Mouse (Mus musculus): ENCODE results near the gene Olfr1394. TPM values are rescaled to one million over a fixed set of nuclear protein-coding genes. Genes with fewer than 3 reads are reported as not detected.

The Olfr1394 gene
- not detected in 2 replicates for polyA plus RNA-seq (2016; fragmentation: Nextera tagmentation; extraction: Ambion mirVana)

- Histone ChIP-seq H3K27ac (no peak within 1 kb of the TSS), H3K4me1 (no peaks in the 10 kb centered on the region), H3K9me3 (no peaks in the 10 kb centered on the region), H3K9ac (no peak within 1 kb of the TSS), H3K36me3 (no peaks in the 10 kb centered on the region), H3K4me3 (no peak within 1 kb of the TSS), H3K4me2 (replicated peaks) (no peak within 1 kb of the TSS), H3K27me3 (no peaks in the 10 kb centered on the region)
- ATAC-seq (ENCODE audit: insufficient number of reproducible peaks, insufficient read depth, low FRiP score, low TSS enrichment) = no peak
- 83% methylated on average over 1 of the region's 1 CpGs for WGBS
These were observed at the start of gene Olfr1394 for GRCm38 (mm10) chr11:49154077-49154476. Olfr1394 (plus strand) TSS chr11:49154377.

GRCm38 (mm10) chr11:49105752-49106151 is 48.4 kb upstream of the Olfr1394 start:
- Histone ChIP-seq H3K36me3 (no peaks in the 10 kb centered on the region), H3K4me3 (no peak overlapping the region), H3K4me2 (replicated peaks) (no peak overlapping the region), H3K4me1 (peaks cover 5% of the 10 kb centered on the region; the same call in 1 of the 2 replicates), H3K27me3 (no peaks in the 10 kb centered on the region), H3K9ac (no peak overlapping the region), H3K27ac (no peak overlapping the region), H3K9me3 (no peaks in the 10 kb centered on the region)
- WGBS = 69% methylated on average over 1 of the region's 1 CpGs
- no peak for ATAC-seq (ENCODE audit: insufficient number of reproducible peaks, insufficient read depth, low FRiP score, low TSS enrichment)

- Histone ChIP-seq H3K27me3 (no peaks in the 10 kb centered on the region), H3K9ac (no peak overlapping the region), H3K4me2 (replicated peaks) (no peak overlapping the region), H3K4me1 (peaks cover 4% of the 10 kb centered on the region; the same call in 1 of the 2 replicates), H3K4me3 (no peak overlapping the region), H3K36me3 (no peaks in the 10 kb centered on the region), H3K9me3 (no peaks in the 10 kb centered on the region), H3K27ac (no peak overlapping the region)
- 49% methylated on average over 10 of the region's 10 CpGs for WGBS
- no peak for ATAC-seq (ENCODE audit: insufficient number of reproducible peaks, insufficient read depth, low FRiP score, low TSS enrichment)
These were observed 46.3 kb upstream of the Olfr1394 start for GRCm38 (mm10) chr11:49107650-49108537.

- no peak overlapping the region for H3K9ac ChIP-seq
- 36% methylated on average over 1 of the region's 1 CpGs for WGBS
- no peaks in the 10 kb centered on the region for H3K36me3 ChIP-seq
- no peak overlapping the region for H3K27ac ChIP-seq
- no peak overlapping the region for H3K4me2 ChIP-seq (replicated peaks)
- no peaks in the 10 kb centered on the region for H3K4me1 ChIP-seq
- no peak overlapping the region for H3K4me3 ChIP-seq
- no peaks in the 10 kb centered on the region for H3K27me3 ChIP-seq
- ATAC-seq (ENCODE audit: insufficient number of reproducible peaks, insufficient read depth, low FRiP score, low TSS enrichment) = no peak
- H3K9me3 ChIP-seq = no peaks in the 10 kb centered on the region
These were observed 45.3 kb upstream of the Olfr1394 start for GRCm38 (mm10) chr11:49108833-49109232.

GRCm38 (mm10) chr11:49111000-49111399 is 43.2 kb upstream of the Olfr1394 start:
- H3K4me3 ChIP-seq = no peak overlapping the region
- no peaks in the 10 kb centered on the region for H3K4me1 ChIP-seq
- no peak overlapping the region for H3K27ac ChIP-seq
- H3K9me3 ChIP-seq = no peaks in the 10 kb centered on the region
- ATAC-seq (ENCODE audit: insufficient number of reproducible peaks, insufficient read depth, low FRiP score, low TSS enrichment) = no peak
- WGBS = 57% methylated on average over 1 of the region's 1 CpGs
- H3K36me3 ChIP-seq = no peaks in the 10 kb centered on the region
- no peak overlapping the region for H3K9ac ChIP-seq
- no peaks in the 10 kb centered on the region for H3K27me3 ChIP-seq
- no peak overlapping the region for H3K4me2 ChIP-seq (replicated peaks)

- Histone ChIP-seq H3K4me3 (no peak overlapping the region), H3K9me3 (no peaks in the 10 kb centered on the region), H3K27me3 (no peaks in the 10 kb centered on the region), H3K9ac (no peak overlapping the region), H3K36me3 (no peaks in the 10 kb centered on the region), H3K4me2 (replicated peaks) (no peak overlapping the region), H3K27ac (no peak overlapping the region), H3K4me1 (no peaks in the 10 kb centered on the region)
- no peak for ATAC-seq (ENCODE audit: insufficient number of reproducible peaks, insufficient read depth, low FRiP score, low TSS enrichment)
- 87% methylated on average over 6 of the region's 6 CpGs for WGBS
These were observed 41.5 kb upstream of the Olfr1394 start for GRCm38 (mm10) chr11:49112624-49113219.

GRCm38 (mm10) chr11:49114158-49114557 is 40.0 kb upstream of the Olfr1394 start:
- no peak overlapping the region for H3K9ac ChIP-seq
- H3K9me3 ChIP-seq = no peaks in the 10 kb centered on the region
- H3K27me3 ChIP-seq = no peaks in the 10 kb centered on the region
- H3K36me3 ChIP-seq = no peaks in the 10 kb centered on the region
- 71% methylated on average over 2 of the region's 2 CpGs for WGBS
- no peak for ATAC-seq (ENCODE audit: insufficient number of reproducible peaks, insufficient read depth, low FRiP score, low TSS enrichment)
- H3K27ac ChIP-seq = no peak overlapping the region
- H3K4me1 ChIP-seq = no peaks in the 10 kb centered on the region
- H3K4me2 ChIP-seq (replicated peaks) = no peak overlapping the region
- no peak overlapping the region for H3K4me3 ChIP-seq

- Histone ChIP-seq H3K4me3 (no peak within 1 kb of the TSS), H3K27me3 (no peaks in the 10 kb centered on the region), H3K9ac (no peak within 1 kb of the TSS), H3K27ac (no peak within 1 kb of the TSS), H3K9me3 (no peaks in the 10 kb centered on the region), H3K4me1 (no peaks in the 10 kb centered on the region), H3K4me2 (replicated peaks) (no peak within 1 kb of the TSS), H3K36me3 (no peaks in the 10 kb centered on the region)
- ATAC-seq (ENCODE audit: insufficient number of reproducible peaks, insufficient read depth, low FRiP score, low TSS enrichment) = no peak
These were observed 39.4 kb upstream of the Olfr1394 start, which contains the start of gene Olfr1396 for GRCm38 (mm10) chr11:49114774-49115173. Olfr1396 (minus strand) TSS chr11:49114874.

GRCm38 (mm10) chr11:49119635-49120034 is 34.5 kb upstream of the Olfr1394 start:
- no peak overlapping the region for H3K27ac ChIP-seq
- H3K36me3 ChIP-seq = no peaks in the 10 kb centered on the region
- H3K4me1 ChIP-seq = no peaks in the 10 kb centered on the region
- H3K27me3 ChIP-seq = no peaks in the 10 kb centered on the region
- H3K9me3 ChIP-seq = no peaks in the 10 kb centered on the region
- H3K9ac ChIP-seq = no peak overlapping the region
- H3K4me3 ChIP-seq = no peak overlapping the region
- no peak overlapping the region for H3K4me2 ChIP-seq (replicated peaks)
- WGBS = 74% methylated on average over 3 of the region's 3 CpGs
- no peak for ATAC-seq (ENCODE audit: insufficient number of reproducible peaks, insufficient read depth, low FRiP score, low TSS enrichment)

- H3K27me3 ChIP-seq = no peaks in the 10 kb centered on the region
- H3K9me3 ChIP-seq = no peaks in the 10 kb centered on the region
- no peaks in the 10 kb centered on the region for H3K4me1 ChIP-seq
- H3K4me3 ChIP-seq = no peak overlapping the region
- no peak for ATAC-seq (ENCODE audit: insufficient number of reproducible peaks, insufficient read depth, low FRiP score, low TSS enrichment)
- H3K9ac ChIP-seq = no peak overlapping the region
- 84% methylated on average over 2 of the region's 2 CpGs for WGBS
- H3K36me3 ChIP-seq = no peaks in the 10 kb centered on the region
- no peak overlapping the region for H3K27ac ChIP-seq
- no peak overlapping the region for H3K4me2 ChIP-seq (replicated peaks)
These were observed 30.0 kb upstream of the Olfr1394 start for GRCm38 (mm10) chr11:49124169-49124568.

- Histone ChIP-seq H3K9ac (no peak within 1 kb of the TSS), H3K27ac (no peak within 1 kb of the TSS), H3K27me3 (no peaks in the 10 kb centered on the region), H3K4me2 (replicated peaks) (no peak within 1 kb of the TSS), H3K4me3 (no peak within 1 kb of the TSS), H3K9me3 (no peaks in the 10 kb centered on the region), H3K36me3 (no peaks in the 10 kb centered on the region), H3K4me1 (no peaks in the 10 kb centered on the region)
- WGBS = 90% methylated on average over 6 of the region's 6 CpGs
- no peak for ATAC-seq (ENCODE audit: insufficient number of reproducible peaks, insufficient read depth, low FRiP score, low TSS enrichment)
These were observed 12.2 kb upstream of the Olfr1394 start, which contains the start of gene Olfr1395 for GRCm38 (mm10) chr11:49141974-49142373. Olfr1395 (plus strand) TSS chr11:49142274.

Measured in embryonic facial prominence, embryonic 12.5 days (tissue).